Mouse (Mus musculus): ENCODE measurements around the gene Rhox4g. TPM values are rescaled to one million over a fixed set of nuclear protein-coding genes. Genes with fewer than 3 reads are reported as not detected.

Rhox4g gene
- polyA plus RNA-seq, 1 experiment from 2014 or later: not detected

Other genes starting within 250 kb of the Rhox4g start
- not detected in 2 replicates for gene Rhox2b, start 239.3 kb downstream of the Rhox4g start, polyA plus RNA-seq (2015; fragmentation: Nextera tagmentation; extraction: Ambion mirVana)
- gene Rhox4b, start 218.8 kb downstream of the Rhox4g start, polyA plus RNA-seq (2015; fragmentation: Nextera tagmentation; extraction: Ambion mirVana): not detected in 2 replicates
- not detected in 2 replicates for gene Rhox2c, start 197.6 kb downstream of the Rhox4g start, polyA plus RNA-seq (2015; fragmentation: Nextera tagmentation; extraction: Ambion mirVana)
- gene Rhox3c, start 192.7 kb downstream of the Rhox4g start, polyA plus RNA-seq (2015; fragmentation: Nextera tagmentation; extraction: Ambion mirVana): not detected in 2 replicates
- gene Rhox4c, start 171.0 kb downstream of the Rhox4g start, polyA plus RNA-seq (2015; fragmentation: Nextera tagmentation; extraction: Ambion mirVana): not detected in 2 replicates
- gene Rhox2d, start 157.9 kb downstream of the Rhox4g start, polyA plus RNA-seq (2015; fragmentation: Nextera tagmentation; extraction: Ambion mirVana): not detected in 2 replicates
- gene Rhox4d, start 137.0 kb downstream of the Rhox4g start, polyA plus RNA-seq (2015; fragmentation: Nextera tagmentation; extraction: Ambion mirVana): not detected in 2 replicates
- not detected in 2 replicates for gene Rhox2e, start 120.9 kb downstream of the Rhox4g start, polyA plus RNA-seq (2015; fragmentation: Nextera tagmentation; extraction: Ambion mirVana)
- not detected in 2 replicates for gene Rhox3e, start 109.3 kb downstream of the Rhox4g start, polyA plus RNA-seq (2015; fragmentation: Nextera tagmentation; extraction: Ambion mirVana)
- gene Rhox4e, start 93.9 kb downstream of the Rhox4g start, polyA plus RNA-seq (2015; fragmentation: Nextera tagmentation; extraction: Ambion mirVana): not detected in 2 replicates
- gene Rhox2f, start 79.9 kb downstream of the Rhox4g start, polyA plus RNA-seq (2015; fragmentation: Nextera tagmentation; extraction: Ambion mirVana): not detected in 2 replicates
- gene Rhox3f, start 70.3 kb downstream of the Rhox4g start, polyA plus RNA-seq (2015; fragmentation: Nextera tagmentation; extraction: Ambion mirVana): not detected in 2 replicates
- gene Rhox4f, start 43.6 kb downstream of the Rhox4g start, polyA plus RNA-seq (2015; fragmentation: Nextera tagmentation; extraction: Ambion mirVana): not detected in 2 replicates
- gene Rhox3g, start 22.7 kb downstream of the Rhox4g start, polyA plus RNA-seq (2015; fragmentation: Nextera tagmentation; extraction: Ambion mirVana): not detected in 2 replicates
- not detected in 2 replicates for gene Rhox2g, start 7.9 kb downstream of the Rhox4g start, polyA plus RNA-seq (2015; fragmentation: Nextera tagmentation; extraction: Ambion mirVana)
- gene Rhox3h, start 17.4 kb upstream of the Rhox4g start, polyA plus RNA-seq (2015; fragmentation: Nextera tagmentation; extraction: Ambion mirVana): not detected in 2 replicates
- not detected in 2 replicates for gene Rhox2h, start 21.9 kb upstream of the Rhox4g start, polyA plus RNA-seq (2015; fragmentation: Nextera tagmentation; extraction: Ambion mirVana)
- 0.90 and 1.6 TPM in 2 replicates for gene Rhox5, start 153.5 kb upstream of the Rhox4g start, polyA plus RNA-seq (2015; fragmentation: Nextera tagmentation; extraction: Ambion mirVana)
- gene Rhox6, start 175.6 kb upstream of the Rhox4g start, polyA plus RNA-seq (2015; fragmentation: Nextera tagmentation; extraction: Ambion mirVana): not detected in 2 replicates
- gene Rhox7a, start 180.4 kb upstream of the Rhox4g start, polyA plus RNA-seq (2015; fragmentation: Nextera tagmentation; extraction: Ambion mirVana): not detected in 2 replicates
- not detected in 2 replicates for gene Rhox8, start 227.6 kb upstream of the Rhox4g start, polyA plus RNA-seq (2015; fragmentation: Nextera tagmentation; extraction: Ambion mirVana)
- gene Rhox7b, start 245.9 kb upstream of the Rhox4g start, polyA plus RNA-seq (2015; fragmentation: Nextera tagmentation; extraction: Ambion mirVana): not detected in 2 replicates